ENCODE assay signal across 21 mouse cellular contexts in genomic region chr2:61764470-61765105, GRCm38 (mm10). TPM values are rescaled to one million over a fixed set of nuclear protein-coding genes. Genes with fewer than 3 reads are reported as not detected.
DNase-seq lines count a peak whose midpoint lies in the region; ATAC-seq and TF ChIP-seq lines count a peak whose summit lies in the region.
"Had no signal": no experiment of that assay in that cellular context is flagged by ENCODE, and none has a peak within 500 bp of the region (broad histone marks: within the 10 kb centered on the region; RNA-seq: fewer than 3 reads in every experiment).

No protein-coding gene starts in this region.

- TF ChIP-seq CTCF in liver, postnatal 0 days (IDR thresholded peaks at IDR 0.05; ENCODE audit: low read depth) = no peak

- no peak for TF ChIP-seq EP300 in liver, postnatal 0 days (IDR thresholded peaks at IDR 0.05; ENCODE audit: low read depth)

- H3K9me3 ChIP-seq in liver, embryonic 12.5 days (replicated peaks) = no peaks in the 10 kb centered on the region
- no peaks in the 10 kb centered on the region for H3K9me3 ChIP-seq in liver, postnatal 0 days (ENCODE audit: low read length)
- H3K9me3 ChIP-seq in forebrain, embryonic 10.5 days = no peaks in the 10 kb centered on the region
- H3K9me3 ChIP-seq in forebrain, embryonic 12.5 days = no peaks in the 10 kb centered on the region
- H3K9me3 ChIP-seq in forebrain, embryonic 16.5 days (ENCODE audit: control insufficient read depth, low read length) = no peaks in the 10 kb centered on the region
- H3K9me3 ChIP-seq: embryonic facial prominence, embryonic 15.5 days; hindbrain, embryonic 13.5 days; intestine, embryonic 15.5 days had no signal

- H3K27ac ChIP-seq in liver, embryonic 12.5 days = peak overlapping the region; percentile 36; the same call in 1 of the 2 replicates
- no peak overlapping the region for H3K27ac ChIP-seq in liver, postnatal 0 days (ENCODE audit: low read depth)
- H3K27ac ChIP-seq in forebrain, embryonic 10.5 days = peak overlapping the region; percentile 73
- H3K27ac ChIP-seq in forebrain, embryonic 12.5 days = peak overlapping the region; percentile 83
- H3K27ac ChIP-seq in forebrain, embryonic 16.5 days (ENCODE audit: low read length) = peak overlapping the region; percentile 52
- H3K27ac ChIP-seq: embryonic facial prominence, embryonic 15.5 days; intestine, embryonic 15.5 days had no signal

- H3K4me3 ChIP-seq in liver, embryonic 12.5 days = no peak overlapping the region
- no peak overlapping the region for H3K4me3 ChIP-seq in liver, postnatal 0 days (ENCODE audit: low read depth, low read length)
- H3K4me3 ChIP-seq in forebrain, embryonic 10.5 days = no peak overlapping the region
- H3K4me3 ChIP-seq in forebrain, embryonic 12.5 days (replicated peaks) = no peak overlapping the region
- H3K4me3 ChIP-seq in forebrain, embryonic 16.5 days (replicated peaks; ENCODE audit: low read length) = no peak overlapping the region
- H3K4me3 ChIP-seq: embryonic facial prominence, embryonic 15.5 days; erythroblast, embryonic 14.5 days; hindbrain, embryonic 13.5 days; intestine, embryonic 15.5 days had no signal

- no peak for ATAC-seq in liver, embryonic 12.5 days
- no peak for ATAC-seq in liver, postnatal 0 days
- ATAC-seq in forebrain, embryonic 12.5 days (ENCODE audit: low FRiP score) = peak; percentile 24; the same call in 1 of the 2 replicates
- peak; percentile 54 for ATAC-seq in forebrain, embryonic 16.5 days
- ATAC-seq: intestine, embryonic 15.5 days had no signal

- no peak for DNase-seq in liver, postnatal 0 days
- peak; percentile 16 for DNase-seq in forebrain, embryonic 10.5 days (ENCODE audit: extremely low spot score, low spot score)
- DNase-seq in kidney, postnatal 14 days = no peak
- DNase-seq in cerebellum, postnatal 4 days (ENCODE audit: low spot score in 2 of 2) = no peak
- DNase-seq: adrenal gland, adult 2 months; adrenal gland, postnatal 25 days; cerebellum, adult 8-10 months; cerebellum, postnatal 25 days; gastrocnemius, postnatal 36 days; heart, adult 11 months; heart, postnatal 10 days; heart, postnatal 4 days; kidney, adult 18-20 months had no signal

- 65% methylated on average over 6 of the region's 6 CpGs for WGBS in liver, embryonic 12.5 days (ENCODE audit: insufficient replicate concordance)
- 80% methylated on average over 6 of the region's 6 CpGs for WGBS in liver, postnatal 0 days (ENCODE audit: insufficient replicate concordance)
- WGBS in forebrain, embryonic 10.5 days = 50% methylated on average over 6 of the region's 6 CpGs
- WGBS in forebrain, embryonic 12.5 days = 40% methylated on average over 6 of the region's 6 CpGs
- 19% methylated on average over 6 of the region's 6 CpGs for WGBS in forebrain, embryonic 16.5 days

- peaks cover 27% of the 10 kb centered on the region for H3K36me3 ChIP-seq in liver, embryonic 12.5 days
- H3K36me3 ChIP-seq in liver, postnatal 0 days (replicated peaks; ENCODE audit: insufficient read depth, low read length) = peaks cover 12% of the 10 kb centered on the region
- peaks cover 13% of the 10 kb centered on the region for H3K36me3 ChIP-seq in forebrain, embryonic 10.5 days (replicated peaks)
- H3K36me3 ChIP-seq in forebrain, embryonic 12.5 days (replicated peaks) = 0 out of 2 replicates have a peak, but pooled peaks cover 3% of the 10 kb centered on the region
- H3K36me3 ChIP-seq in forebrain, embryonic 16.5 days (ENCODE audit: control insufficient read depth, insufficient read depth) = no peaks in the 10 kb centered on the region
- H3K36me3 ChIP-seq: embryonic facial prominence, embryonic 15.5 days; hindbrain, embryonic 13.5 days; intestine, embryonic 15.5 days had no signal

- no peak overlapping the region for H3K9ac ChIP-seq in liver, embryonic 12.5 days
- no peak overlapping the region for H3K9ac ChIP-seq in liver, postnatal 0 days (replicated peaks)
- H3K9ac ChIP-seq in forebrain, embryonic 12.5 days = no peak overlapping the region
- no peak overlapping the region for H3K9ac ChIP-seq in forebrain, embryonic 16.5 days (replicated peaks; ENCODE audit: low read depth, low read length)
- H3K9ac ChIP-seq: embryonic facial prominence, embryonic 15.5 days; hindbrain, embryonic 13.5 days; intestine, embryonic 15.5 days had no signal

- peaks cover 20% of the 10 kb centered on the region for H3K4me1 ChIP-seq in liver, embryonic 12.5 days
- no peaks in the 10 kb centered on the region for H3K4me1 ChIP-seq in liver, postnatal 0 days (ENCODE audit: insufficient read depth)
- peaks cover 20% of the 10 kb centered on the region for H3K4me1 ChIP-seq in forebrain, embryonic 10.5 days
- peaks cover 11% of the 10 kb centered on the region for H3K4me1 ChIP-seq in forebrain, embryonic 12.5 days
- H3K4me1 ChIP-seq in forebrain, embryonic 16.5 days (replicated peaks; ENCODE audit: control insufficient read depth, insufficient read depth, low read length) = no peaks in the 10 kb centered on the region
- H3K4me1 ChIP-seq: embryonic facial prominence, embryonic 15.5 days; hindbrain, embryonic 13.5 days; intestine, embryonic 15.5 days had no signal

- H3K4me2 ChIP-seq in liver, embryonic 12.5 days = no peak overlapping the region
- no peak overlapping the region for H3K4me2 ChIP-seq in liver, postnatal 0 days (ENCODE audit: low read depth, low read length)
- no peak overlapping the region for H3K4me2 ChIP-seq in forebrain, embryonic 12.5 days
- no peak overlapping the region for H3K4me2 ChIP-seq in forebrain, embryonic 16.5 days (ENCODE audit: low read length)
- H3K4me2 ChIP-seq: embryonic facial prominence, embryonic 15.5 days; hindbrain, embryonic 13.5 days; intestine, embryonic 15.5 days had no signal

- H3K27me3 ChIP-seq in liver, embryonic 12.5 days (replicated peaks) = no peaks in the 10 kb centered on the region
- no peaks in the 10 kb centered on the region for H3K27me3 ChIP-seq in liver, postnatal 0 days (ENCODE audit: insufficient read depth, low read length)
- H3K27me3 ChIP-seq in forebrain, embryonic 10.5 days (ENCODE audit: poor library complexity, severe bottlenecking) = no peaks in the 10 kb centered on the region
- H3K27me3 ChIP-seq in forebrain, embryonic 12.5 days = no peaks in the 10 kb centered on the region
- H3K27me3 ChIP-seq in forebrain, embryonic 16.5 days (replicated peaks; ENCODE audit: control insufficient read depth, insufficient read depth, low read length) = no peaks in the 10 kb centered on the region
- H3K27me3 ChIP-seq: embryonic facial prominence, embryonic 15.5 days; hindbrain, embryonic 13.5 days; intestine, embryonic 15.5 days had no signal

RNA-seq across cellular contexts. Expression of gene Tbr1, which starts 38.1 kb away (rescaled TPM):
- polyA plus RNA-seq in liver, embryonic 12.5 days (2016; fragmentation: Nextera tagmentation; extraction: Ambion mirVana) = not detected in 2 replicates
- polyA plus RNA-seq in liver, postnatal 0 days (2015; fragmentation: Nextera tagmentation; extraction: Ambion mirVana) = not detected in 2 replicates
- polyA plus RNA-seq in forebrain, embryonic 10.5 days (2016; fragmentation: Nextera tagmentation; extraction: Ambion mirVana) = 2.4 and 5.0 TPM in 2 replicates
- 42.2 and 45.3 TPM in 2 replicates for polyA plus RNA-seq in forebrain, embryonic 12.5 days (2016; fragmentation: Nextera tagmentation; extraction: Ambion mirVana)
- polyA plus RNA-seq in forebrain, embryonic 16.5 days (2015; fragmentation: Nextera tagmentation; extraction: Ambion mirVana) = 42.2 and 49.9 TPM in 2 replicates
- polyA plus RNA-seq: erythroblast, embryonic 14.5 days; heart, embryonic 14.5 days; intestine, embryonic 15.5 days had no signal

RNA-seq across cellular contexts. Expression of gene Psmd14, which starts 53.1 kb away (rescaled TPM):
- 189 and 193 TPM in 2 replicates for polyA plus RNA-seq in liver, embryonic 12.5 days (2016; fragmentation: Nextera tagmentation; extraction: Ambion mirVana)
- polyA plus RNA-seq in liver, postnatal 0 days (2015; fragmentation: Nextera tagmentation; extraction: Ambion mirVana) = 70.8 and 83.4 TPM in 2 replicates
- 287 and 291 TPM in 2 replicates for polyA plus RNA-seq in forebrain, embryonic 10.5 days (2016; fragmentation: Nextera tagmentation; extraction: Ambion mirVana)
- 265 and 271 TPM in 2 replicates for polyA plus RNA-seq in forebrain, embryonic 12.5 days (2016; fragmentation: Nextera tagmentation; extraction: Ambion mirVana)
- polyA plus RNA-seq in forebrain, embryonic 16.5 days (2015; fragmentation: Nextera tagmentation; extraction: Ambion mirVana) = 253 and 271 TPM in 2 replicates

Comparison
In these comparisons a context has a peak if more than half of its experiments do, and no peak if none do; other contexts are left out.
1. ATAC-seq: peak in forebrain, embryonic 12.5 days (single experiment) and forebrain, embryonic 16.5 days (single experiment); none in liver, embryonic 12.5 days (single experiment) and liver, postnatal 0 days (single experiment).